Mouse (Mus musculus) kidney, postnatal 10 days (tissue): ENCODE measurements around the gene Ntrk1.
"Not testable (repeated sequence)": the region's sequence is repeated elsewhere in the genome, so short reads cannot be mapped to it uniquely, and the experiment has no call there.

ENCODE experiments used
- DNase-seq: peaks from one replicate; pipeline ENCODE4 v3.0.0; 2021; ENCODE audit warnings: mixed read lengths

Gene Ntrk1

DNA sequence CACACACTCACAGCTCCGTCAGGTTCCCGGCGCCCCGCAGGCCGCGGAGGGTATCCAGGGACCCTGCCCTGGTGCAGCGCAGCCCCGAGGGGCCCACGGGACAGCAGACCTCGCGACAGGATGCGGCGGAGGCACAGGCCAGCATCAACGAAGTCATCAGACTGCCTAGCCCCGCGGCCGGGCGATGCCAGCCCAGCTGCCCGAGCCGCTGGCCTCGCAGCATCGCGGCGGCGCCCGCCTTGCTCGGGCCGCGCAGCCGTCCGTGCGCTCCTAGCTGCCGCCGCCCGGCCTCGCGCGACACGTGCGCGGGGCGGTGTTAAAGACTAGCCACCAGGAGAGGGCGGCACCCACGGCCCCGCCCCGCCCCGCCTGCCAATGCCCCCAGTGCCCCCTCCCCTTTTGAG is at the start of gene Ntrk1:
TSS of gene Ntrk1 (minus strand) at position 241 of the 404 bp plus-strand sequence.
- DNase-seq = peak; percentile 50

DNA sequence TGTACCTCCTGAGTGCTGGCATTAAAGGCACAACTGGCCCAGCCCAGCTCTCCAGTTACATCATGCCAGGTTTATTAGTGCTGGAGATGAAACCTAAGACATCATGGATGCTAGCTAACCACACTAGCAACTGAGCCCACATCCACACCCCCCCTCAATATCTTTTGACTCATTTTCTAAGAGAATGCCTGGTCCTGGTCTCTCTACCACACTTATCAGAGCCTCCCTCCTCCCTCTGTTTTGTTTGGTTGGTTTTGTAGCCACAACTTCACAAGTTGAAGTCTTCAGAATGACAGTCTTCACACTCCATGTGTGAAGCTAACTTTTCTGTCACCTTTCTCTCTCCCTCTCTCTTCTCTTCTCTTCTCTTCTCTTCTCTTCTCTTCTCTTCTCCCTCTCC is 45.9 kb upstream of the Ntrk1 start:
- no peak for DNase-seq

DNA sequence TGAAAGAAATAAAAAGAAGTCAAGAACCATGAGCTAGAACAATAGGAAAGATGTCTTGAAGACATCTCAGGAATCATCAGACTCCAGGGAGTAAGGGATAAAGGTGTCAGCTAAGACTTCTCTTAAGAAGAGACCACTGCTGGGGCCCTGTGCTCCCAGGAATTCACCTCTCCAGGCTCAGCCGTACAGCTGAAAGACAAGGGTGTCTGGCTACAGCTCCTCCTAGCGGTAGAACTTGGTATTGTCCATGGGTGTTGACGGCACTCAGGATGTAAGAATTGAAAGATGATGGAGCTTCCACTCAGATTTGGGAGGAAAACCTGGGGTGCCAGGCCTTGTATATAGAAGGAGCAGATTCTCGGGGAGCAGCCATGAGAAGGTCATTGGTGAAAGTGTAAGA is 43.7 kb upstream of the Ntrk1 start:
- peak; percentile 89 for DNase-seq

DNA sequence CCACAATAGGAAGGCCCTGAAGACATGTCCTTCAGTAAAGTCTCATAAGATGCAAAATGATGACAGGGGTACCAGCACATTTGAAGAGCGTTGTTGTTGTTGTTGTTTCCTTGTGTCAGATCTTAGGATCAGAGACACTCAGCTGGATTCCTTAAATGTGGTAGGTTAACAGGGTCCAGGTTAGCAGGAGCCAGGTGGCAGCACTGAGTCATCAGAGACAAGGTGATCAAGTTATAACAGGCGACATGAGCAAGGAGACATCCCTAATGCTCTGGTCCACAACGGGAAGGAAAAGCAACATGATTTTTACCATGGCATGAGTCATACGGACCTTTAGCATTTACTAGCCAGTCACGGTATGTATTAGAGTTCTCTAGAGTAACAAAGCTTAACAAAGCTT is 38.5 kb upstream of the Ntrk1 start:
- no peak for DNase-seq

DNA sequence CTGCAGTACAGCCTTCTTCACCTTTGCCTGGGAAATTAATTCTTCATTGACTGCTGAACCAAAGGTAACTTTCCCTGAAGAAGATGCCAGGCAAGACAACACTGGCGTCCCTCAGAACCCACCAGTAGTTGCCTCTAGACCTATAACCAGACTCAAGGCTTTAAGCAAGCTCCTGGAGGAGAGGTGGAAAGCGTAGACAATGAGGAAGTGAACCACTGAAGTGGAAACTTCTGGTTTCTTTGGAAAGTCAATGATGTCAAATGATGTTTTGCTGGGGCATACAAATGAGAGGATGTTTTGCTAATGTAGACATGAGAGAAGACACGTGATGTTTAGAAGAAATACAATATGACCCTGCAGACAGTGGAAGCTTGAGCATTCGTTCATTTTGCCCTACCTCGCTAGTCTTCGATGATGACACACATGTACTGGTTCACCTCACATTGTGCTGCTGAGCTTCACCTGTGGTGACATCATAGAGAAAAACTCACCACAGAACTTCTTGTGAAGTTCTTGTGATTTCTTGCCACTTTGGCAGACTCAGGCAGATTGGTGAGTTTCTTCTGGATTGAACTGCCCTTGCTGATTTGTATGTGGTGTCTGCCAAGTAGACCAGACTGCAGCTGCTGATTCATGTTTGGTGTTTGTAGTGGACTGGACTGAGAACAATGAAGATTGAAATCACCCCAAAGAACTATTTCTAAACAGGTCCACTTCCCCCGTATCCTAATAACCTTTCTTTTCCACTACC is 37.3 kb upstream of the Ntrk1 start:
- no peak for DNase-seq

DNA sequence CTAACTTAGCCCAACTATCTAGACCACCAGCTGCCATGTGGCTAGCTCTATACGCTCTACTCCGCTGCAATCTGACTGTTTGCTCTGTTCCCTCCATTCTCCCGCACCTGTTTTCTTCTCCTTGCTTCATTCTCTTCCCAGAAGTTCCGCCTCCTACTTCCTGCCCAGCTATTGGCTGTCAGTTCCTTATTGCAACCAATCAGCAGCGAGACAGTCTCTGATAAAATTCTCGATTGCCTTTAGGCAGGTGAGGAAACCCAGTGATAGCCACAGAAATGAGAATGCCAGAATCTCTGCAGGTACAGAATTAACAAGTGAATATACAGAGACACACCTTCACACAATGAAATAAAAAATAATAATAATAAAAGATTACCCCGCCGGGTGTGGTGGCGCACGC is 34.1 kb upstream of the Ntrk1 start:
- DNase-seq = no peak

DNA sequence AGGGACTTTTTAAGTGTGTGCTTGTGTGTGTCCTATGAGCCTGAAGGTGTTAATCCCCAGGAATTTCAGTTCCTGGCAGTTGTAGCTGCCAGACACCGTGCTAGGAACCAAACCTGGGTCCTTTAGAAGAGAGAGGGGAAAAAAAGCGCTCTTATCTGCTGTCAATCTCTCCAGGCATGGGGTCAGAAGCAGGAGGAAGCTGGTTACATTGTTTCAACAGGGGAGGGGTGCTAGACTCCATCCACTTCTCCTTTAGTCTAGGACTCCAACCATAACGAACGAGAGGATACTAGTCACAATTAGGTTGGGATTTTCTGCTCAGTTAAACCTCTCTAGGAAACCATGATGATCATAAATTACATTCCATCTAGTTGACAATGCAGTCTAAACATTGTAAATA is 33.5 kb upstream of the Ntrk1 start:
- DNase-seq = no peak

DNA sequence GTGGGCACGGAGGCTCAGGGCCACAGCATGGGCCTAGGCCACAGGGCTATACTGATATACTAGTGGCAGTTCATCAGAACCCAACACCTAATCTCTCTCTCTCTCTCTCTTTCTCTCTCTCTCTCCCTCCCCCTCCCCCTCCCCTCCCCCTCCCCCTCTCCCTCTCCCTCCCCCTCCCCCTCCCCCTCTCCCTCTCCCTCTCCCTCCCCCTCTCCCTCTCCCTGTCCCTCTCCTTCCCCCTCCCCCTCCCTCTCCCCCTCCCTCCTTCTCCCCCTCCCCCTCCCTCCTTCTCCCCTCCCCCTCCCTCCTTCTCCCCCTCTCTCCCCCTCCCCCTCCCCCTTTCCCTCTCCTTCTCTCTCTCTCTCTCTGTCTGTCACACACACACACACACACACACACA is 29.2 kb upstream of the Ntrk1 start, which contains the start of gene Pear1:
TSS of gene Pear1 (minus strand) at position 101 of the 400 bp plus-strand sequence.
- DNase-seq = not testable (repeated sequence)

DNA sequence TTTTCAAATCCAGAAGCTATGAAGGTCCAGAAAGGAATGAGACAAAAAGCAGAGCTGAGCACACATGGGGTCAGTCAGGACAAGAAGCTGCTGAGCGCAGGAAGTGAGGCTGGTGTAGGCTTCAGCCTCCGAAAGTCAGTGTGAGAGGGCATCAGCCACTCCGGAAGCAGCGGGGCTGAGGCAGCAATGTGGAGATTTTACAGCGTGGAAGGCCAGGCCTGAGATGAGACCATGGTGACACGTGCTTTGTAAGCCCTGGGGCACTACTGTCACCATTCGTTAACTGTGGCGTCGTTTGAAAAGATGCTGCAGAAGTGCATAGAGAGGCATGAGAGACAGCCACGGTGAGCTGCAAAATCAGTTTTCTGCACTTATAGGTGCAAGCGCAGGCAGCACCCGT is 23.3 kb upstream of the Ntrk1 start:
- peak; percentile 17 for DNase-seq

DNA sequence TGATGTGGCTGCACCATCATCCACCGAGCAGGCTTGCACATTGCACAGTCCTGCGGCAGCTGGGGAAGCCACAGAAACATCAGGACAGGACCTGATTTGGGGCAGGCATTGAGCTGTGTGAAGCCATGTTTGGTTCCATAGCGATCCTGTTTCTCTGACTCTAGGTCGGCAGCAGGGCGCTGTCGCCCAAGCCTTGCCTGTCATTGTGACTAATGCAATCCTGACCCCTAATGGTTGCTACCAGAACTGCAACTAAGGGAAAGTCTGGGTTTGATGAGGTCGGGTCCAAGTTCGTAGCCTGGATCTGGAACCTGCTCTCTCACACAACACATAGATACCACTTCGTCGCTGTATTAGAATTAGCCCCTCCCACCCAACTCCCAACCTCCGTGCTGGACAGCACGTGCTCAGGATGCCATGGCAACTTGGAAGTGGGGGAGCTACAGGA is 21.7 kb upstream of the Ntrk1 start:
- DNase-seq = peak; percentile 89

DNA sequence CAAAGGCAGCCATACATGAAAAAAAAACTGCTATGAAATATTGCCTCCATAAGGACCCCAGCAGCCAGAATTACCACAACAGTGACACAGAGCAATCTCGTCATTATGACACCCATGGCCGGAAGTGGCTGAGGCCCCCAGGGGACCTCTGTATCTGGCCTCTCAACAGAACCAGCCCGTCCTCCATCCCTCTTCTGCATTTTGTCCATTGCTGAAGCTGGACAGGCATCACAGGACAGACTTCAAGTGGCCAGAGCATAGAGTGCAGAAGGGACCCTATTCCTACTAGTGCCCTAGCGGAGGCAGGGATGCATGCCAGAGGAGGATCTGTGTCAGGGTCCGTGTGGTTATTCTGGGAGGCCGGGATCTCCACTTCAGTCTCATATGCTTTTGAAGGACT is 21.2 kb upstream of the Ntrk1 start:
- peak; percentile 58 for DNase-seq

DNA sequence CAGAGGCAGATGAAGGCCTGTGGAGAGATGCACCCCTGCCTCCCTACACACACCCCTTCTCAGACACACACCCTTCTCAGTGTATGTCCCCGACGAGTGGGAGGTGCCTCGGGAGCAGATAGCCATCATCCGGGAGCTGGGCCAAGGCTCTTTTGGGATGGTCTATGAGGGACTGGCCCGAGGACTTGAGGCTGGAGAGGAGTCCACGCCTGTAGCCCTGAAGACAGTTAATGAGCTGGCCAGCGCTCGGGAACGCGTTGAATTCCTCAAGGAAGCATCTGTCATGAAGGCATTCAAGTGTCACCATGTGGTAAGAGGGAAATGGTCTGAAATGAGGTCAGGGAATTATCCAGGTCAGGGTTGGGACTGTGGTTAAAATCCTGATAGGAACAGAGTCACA is 17.9 kb upstream of the Ntrk1 start:
- peak; percentile 74 for DNase-seq

DNA sequence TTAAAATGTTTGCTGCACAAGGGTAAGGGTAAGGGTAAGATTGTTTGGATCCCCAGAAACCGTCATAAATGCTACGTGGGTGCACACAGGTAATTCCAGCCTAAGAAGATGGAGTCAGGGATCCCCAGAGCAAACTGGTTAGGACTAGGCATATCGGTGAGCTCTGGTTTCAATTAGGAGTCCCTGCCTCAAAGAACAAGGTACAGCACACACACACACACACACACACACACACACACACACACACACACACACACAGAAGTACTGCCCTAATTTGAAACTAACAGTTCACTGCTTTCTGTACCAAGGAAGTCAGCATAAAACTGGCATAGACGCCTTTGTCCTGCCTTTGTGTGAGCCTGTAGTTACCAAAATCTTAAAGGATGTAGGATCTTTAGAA is 17.5 kb upstream of the Ntrk1 start:
- DNase-seq = no peak

DNA sequence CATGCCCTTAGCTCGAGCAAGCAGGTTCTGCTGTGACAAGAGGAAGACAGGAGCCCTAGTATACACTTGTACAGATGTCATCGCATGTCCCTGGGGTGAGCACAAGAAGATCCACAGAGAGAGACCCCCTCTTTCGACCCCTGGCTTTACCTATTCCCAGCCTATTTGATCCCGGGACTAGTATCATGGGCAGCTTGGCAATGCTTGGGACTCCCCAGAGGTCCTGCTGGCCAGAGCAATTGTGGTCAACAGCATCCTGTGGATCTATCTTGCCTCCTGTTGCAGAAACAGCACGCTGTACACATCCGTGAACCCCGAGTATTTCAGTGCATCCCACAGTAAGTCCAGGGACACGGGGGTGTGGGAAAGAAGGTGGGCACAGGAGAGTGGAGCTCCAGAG is 16.3 kb upstream of the Ntrk1 start:
- DNase-seq = no peak

DNA sequence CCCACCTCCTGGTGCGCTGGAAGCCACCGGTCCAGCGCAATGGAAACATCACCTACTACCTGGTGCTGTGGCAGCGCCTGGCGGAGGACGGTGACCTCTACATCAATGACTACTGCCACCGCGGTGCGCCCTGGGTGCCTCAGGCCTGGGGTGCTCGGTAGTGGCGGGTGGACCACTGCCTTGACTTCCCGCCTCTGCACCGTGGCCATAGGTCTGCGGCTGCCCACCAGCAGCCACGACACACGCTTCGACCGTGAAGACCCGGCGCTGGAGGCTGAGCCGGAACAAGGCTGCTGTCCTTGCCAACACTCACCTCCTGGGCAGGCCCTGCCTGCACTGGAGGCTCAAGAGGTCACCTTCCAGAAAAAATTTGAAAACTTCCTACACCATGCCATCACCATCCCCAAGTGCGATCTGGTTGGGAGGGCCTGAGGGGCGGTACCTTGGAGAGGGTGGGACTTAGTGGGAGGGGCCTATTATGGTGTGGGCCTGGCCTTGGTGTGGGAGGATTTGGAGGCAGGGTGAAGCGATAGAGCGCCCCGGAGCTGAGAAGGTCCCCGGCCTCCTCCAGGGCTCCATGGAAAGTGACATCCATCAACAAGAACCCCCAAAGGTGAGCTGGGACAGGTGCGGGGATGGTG is 14.5 kb upstream of the Ntrk1 start:
- DNase-seq = peak; percentile 38

DNA sequence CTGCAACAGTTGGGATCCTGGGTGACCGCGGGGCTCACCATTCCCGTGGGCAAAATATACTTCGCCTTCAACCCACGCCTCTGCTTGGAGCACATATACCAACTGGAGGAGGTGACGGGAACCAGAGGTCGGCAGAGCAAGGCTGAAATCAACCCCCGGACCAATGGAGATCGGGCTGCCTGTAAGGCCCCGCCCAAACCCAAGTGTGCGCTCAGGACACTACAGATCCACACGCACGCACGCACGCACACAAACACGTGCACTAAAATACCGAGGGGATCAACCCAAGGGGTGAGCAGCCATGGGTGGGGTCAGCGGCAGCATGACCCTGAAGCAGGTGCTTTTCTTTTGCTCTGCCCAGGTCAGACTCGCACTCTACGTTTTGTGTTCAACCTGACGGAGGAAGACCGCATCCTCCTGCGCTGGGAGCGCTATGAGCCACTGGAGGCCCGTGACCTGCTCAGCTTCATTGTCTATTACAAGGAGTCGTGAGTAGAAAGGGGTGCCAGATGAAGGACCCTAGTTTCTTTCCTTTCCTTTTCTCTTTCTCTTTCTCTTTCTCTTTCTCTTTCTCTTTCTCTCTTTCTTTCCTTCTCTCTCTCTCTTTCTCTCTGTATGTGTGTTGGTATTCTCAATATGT is 9.2 kb upstream of the Ntrk1 start:
- no peak for DNase-seq

DNA sequence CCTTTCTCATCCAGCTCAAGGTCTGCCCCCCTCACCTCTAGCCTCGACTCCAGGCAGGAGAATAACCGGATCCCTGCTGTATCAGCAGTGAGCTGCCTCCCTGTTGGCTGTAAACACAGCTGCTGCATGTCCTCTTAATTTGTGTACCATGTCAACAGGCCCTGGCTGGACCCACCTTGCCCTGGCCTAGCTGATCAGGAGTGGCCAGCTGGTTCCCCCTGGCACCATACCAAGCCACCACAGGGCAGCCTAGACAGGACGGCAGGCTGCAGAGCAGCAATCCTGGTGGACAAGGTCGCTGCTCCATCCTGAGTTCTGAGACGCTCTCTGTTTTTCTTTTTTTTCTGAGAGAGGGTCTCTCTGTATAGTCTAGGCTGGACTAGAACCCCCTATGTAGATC is 6.7 kb upstream of the Ntrk1 start:
- DNase-seq = peak; percentile 46

DNA sequence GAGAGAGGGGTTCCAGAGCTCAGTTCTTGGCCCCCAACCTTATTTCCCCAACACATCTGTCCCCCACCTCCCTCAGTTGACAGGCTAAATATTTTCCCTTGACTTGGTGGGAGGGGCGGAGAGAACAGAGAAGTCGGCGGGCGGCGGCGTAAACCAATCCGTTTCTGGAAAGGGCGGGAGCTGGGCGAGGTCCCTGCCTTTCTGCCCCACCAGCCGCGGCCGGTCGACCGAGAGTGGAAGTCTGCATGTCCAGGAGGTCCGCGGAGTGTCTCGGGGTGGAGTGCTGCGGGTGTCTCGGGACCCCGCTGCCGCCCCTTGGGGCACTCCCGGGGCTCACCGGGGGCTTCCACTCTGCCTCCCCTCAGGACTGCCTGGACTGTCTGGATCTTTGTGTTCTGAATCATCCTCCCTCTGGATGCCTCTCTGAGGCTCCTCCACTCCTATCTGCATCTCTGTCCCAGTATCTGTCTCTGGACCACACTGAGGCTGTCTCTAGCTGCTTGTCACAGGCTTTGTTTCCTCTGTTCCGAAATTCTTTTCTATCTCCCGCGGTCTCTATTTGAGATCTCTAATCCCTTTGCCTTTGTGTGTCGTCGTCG is 1.9 kb upstream of the Ntrk1 start, which contains the start of gene Insrr:
TSS of gene Insrr (plus strand) at position 216 of the 599 bp plus-strand sequence.
- peak; percentile 77 for DNase-seq

DNA sequence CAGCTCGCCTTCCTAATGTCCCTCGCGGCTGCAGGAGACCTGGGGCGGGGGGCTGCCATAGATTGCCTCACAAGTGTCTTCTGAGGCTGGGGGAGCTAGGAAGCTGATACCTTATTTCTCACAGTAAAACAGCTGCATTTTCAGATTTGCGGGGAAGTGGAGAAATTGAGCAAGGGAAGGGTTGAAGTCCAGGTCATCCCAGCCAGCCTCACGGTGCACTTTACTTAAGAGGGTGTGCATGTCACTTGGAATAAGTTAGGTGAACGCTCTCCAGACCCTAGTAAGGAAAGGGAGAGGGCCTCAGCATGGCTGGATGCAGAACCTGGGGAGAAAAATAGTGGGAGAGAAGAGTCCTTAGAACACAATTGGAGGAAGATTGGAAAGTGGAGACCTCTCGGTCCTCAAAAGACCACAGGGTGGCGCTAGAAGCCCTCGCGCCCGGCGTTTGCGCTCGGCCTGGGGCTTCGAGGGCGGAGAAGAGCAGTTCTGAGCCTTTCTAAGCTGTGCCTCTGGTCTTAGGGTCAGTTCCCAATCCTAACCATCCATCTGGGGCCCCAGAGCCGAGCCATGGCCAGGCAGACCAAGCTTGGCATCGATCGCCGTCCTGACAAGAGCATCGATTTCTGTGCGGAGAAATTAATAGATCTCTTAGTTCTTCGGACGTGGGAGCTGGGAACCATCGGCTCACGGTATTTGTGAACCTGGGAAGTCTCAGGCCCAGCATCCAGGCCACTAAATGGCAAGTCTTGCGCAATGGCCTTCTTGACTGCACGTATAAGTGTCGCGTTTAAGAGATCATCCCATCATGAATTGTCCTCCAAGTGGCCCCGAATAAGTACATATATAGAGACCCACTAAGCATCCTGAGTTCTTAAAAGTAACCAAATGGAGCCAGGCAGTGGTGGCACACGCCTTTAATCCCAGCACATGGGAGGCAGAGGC is 645 bp upstream of the Ntrk1 start:
- peak; percentile 85 for DNase-seq

DNA sequence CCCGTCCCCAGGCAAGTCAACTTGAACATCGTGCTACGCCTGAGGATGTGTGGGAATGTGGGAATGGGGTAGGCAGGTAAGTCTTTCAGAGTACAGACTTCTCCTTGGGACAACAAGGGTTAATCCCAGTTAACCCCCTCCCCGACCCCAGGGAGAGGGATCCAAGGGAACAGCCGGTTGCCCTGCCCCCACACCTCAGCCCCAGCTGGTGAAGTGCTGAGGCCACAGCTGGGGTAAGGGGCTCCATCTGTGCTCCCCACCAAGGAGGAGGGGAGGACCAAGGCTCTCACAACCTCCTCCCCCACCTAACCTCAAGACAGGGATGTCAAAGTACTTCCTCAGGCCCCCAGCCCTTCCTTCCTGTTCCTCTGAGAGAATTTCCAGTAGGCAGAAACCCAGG is 5.2 kb downstream of the Ntrk1 start:
- DNase-seq = no peak

DNA sequence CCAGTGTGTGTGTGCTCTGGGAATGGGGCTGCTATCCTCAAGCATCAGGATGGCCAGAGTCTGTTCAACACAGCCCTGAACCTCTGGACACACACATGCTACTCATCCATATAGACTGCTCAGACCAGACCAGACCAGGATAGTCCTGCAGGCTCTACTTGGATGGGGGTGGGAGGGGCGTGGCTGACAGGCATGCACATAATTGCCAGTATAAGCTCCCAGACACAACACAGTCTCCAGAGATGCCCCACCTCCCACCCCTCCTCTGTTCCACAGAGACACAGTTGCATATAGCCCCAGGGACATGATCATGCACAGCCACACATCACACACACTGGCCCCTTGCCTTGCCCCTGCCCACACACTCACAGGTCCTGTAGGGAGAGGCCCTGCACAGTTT is 5.7 kb downstream of the Ntrk1 start:
- DNase-seq = no peak

DNA sequence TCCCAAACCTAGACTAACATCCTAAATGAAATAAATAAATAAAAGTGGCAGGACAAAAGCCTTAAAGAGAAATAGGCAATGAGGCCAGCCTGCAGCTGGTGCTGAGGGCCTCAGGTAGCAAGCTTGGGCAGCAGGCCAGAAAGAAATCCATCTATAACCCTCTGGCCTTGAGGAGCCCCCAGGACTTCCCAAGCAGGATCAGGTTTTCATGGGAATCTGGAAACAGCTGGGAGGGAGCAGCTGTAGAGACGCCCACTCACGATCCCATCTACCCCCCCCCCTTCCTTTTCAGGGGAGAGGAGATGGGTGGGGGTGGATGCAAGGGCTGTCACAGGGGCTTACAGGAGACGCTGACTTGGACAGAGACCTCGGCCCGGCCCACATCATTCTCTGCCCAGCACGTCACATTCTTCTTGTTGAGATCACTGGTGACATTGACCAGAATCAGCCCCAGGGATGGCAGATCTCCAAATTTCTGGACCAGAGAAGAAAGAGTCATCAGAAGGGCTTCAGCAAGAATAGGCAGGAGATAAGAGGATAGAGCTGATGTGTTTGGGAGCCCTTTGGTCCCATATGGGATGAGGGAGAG is 9.2 kb downstream of the Ntrk1 start:
- no peak for DNase-seq
